Mouse (Mus musculus) bone marrow macrophage, adult 2 months (primary cell): Measurements from ENCODE around the gene Ncoa4.

Experiments used
- CTCF ChIP-seq: IDR thresholded peaks from 2 replicates; pipeline ENCODE4 v1.5.1; 2012; ENCODE audit warnings: low read depth, mild to moderate bottlenecking, low read length, moderate library complexity
- POLR2A ChIP-seq: IDR thresholded peaks from 2 replicates; pipeline ENCODE4 v1.6.1; 2012; ENCODE audit warnings: mild to moderate bottlenecking, low read depth, low read length, borderline replicate concordance

- no peak for TF ChIP-seq POLR2A
- no peak for TF ChIP-seq CTCF
Measured at GRCm38 (mm10) chr14:32146578-32146977, 13.1 kb upstream of the Ncoa4 start.
